Mouse (Mus musculus) left cerebral cortex, postnatal 25 days (tissue): ENCODE data around the gene Satb2. TPM values are rescaled to one million over a fixed set of nuclear protein-coding genes. Genes with fewer than 3 reads are reported as not detected.

Experiments used
- DNase-seq, 2 experiments: peaks; one replicate each; pipeline ENCODE4 v3.0.0; 2022; ENCODE audit warnings: low spot score in 2 of 2, mixed read lengths in 1 of 2
- intact Hi-C: fragments of 180-260 bp; cut with DNase I; formaldehyde crosslinking; loops from one replicate; pipeline ENCODE4 v1.15.1; 2025
- total RNA-seq, 2 experiments: library from RNA; stranded (reverse); gene quantifications; 2 replicates each; pipeline ENCODE4 v1.2.3; 2021

The Satb2 gene
- total RNA-seq, 2 experiments from 2014 or later = 79.0 to 85.6 TPM

DNA sequence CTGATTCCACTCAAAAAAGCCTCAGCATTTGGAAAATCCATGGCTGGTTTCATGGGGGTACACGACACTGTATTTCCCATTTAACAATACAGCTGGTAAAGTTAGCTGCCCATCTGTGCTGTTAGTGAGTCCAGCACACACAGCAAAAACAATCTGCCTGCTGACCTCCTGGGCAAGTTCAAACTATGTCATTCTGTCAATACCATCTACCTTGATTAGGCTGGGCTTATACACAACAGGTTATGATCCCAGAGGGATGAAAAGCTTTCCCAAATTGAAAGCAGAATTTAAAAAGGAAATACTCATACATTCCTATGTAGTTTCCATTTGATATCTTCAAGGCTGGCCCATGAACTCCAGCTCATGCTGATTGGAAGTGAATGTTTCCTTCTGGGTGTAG lies 113.2 kb downstream of the Satb2 start:
- intact Hi-C loops = no loop called here
- no peak for DNase-seq

GRCm38 (mm10) chr1:56862799-56863198 lies 115.7 kb downstream of the Satb2 start:
- intact Hi-C loops = no loop called here
- no peak for DNase-seq

DNA sequence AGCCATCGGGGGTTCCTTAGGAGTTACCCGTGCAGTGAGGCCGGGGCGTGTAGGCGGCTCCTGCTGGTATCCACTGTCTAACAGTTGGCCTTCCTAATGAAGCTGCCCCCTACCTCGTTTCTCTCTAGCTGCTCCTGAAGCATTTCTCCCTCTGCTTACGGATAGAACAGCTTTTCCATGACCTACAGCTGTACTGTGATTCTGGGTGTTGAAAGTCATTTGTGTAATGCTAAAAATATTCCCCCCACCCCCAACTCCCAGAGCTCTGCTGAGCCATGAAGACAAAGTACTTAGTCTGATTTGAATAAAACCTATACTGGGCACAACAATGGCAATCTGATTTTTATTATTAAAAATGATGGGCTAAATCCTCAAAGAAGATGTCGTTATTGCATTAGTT lies 121.2 kb downstream of the Satb2 start:
- intact Hi-C loops = no loop called here
- no peak for DNase-seq

DNA sequence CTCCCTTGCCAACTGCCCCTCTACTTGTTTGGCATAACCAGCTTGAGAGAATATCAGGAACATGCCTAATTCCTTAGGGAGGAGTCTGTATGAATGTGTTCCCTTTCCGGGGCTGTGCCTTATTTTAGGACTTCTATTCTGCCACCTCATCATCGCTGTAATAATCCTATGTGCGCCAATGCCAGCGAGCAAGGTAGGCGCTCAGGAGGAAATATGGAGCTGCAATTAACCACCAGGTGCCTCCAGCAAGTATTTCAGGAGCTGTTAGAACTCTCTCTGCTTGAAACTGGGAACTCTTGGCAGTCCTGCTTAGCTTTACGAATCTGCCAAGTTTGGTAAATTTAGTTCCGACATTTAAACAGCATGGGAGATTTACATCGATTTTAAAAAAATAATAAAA lies 128.0 kb downstream of the Satb2 start:
- peak; percentile 32 to 73 for DNase-seq
- intact Hi-C loops = loop anchor here (5.0 kb wide), 1 partner anchor 112 kb away; no protein-coding TSS in a partner anchor

GRCm38 (mm10) chr1:56846358-56846757 lies 132.1 kb downstream of the Satb2 start:
- intact Hi-C loops = loop anchor here (5.0 to 10.0 kb wide), 2 partner anchors 594 to 952 kb away; no protein-coding TSS in a partner anchor
- no peak for DNase-seq

- no peak for DNase-seq
- intact Hi-C loops = loop anchor here (5.0 to 10.0 kb wide), 2 partner anchors 593 to 951 kb away; no protein-coding TSS in a partner anchor
Measured at GRCm38 (mm10) chr1:56845523-56846118, 132.8 kb downstream of the Satb2 start.

GRCm38 (mm10) chr1:56844551-56845330 lies 133.7 kb downstream of the Satb2 start:
- intact Hi-C loops = loop anchor here (5.0 to 10.0 kb wide), 2 partner anchors 592 to 950 kb away; no protein-coding TSS in a partner anchor
- no peak for DNase-seq

- intact Hi-C loops = no loop called here
Measured at GRCm38 (mm10) chr1:56838901-56839300, 139.5 kb downstream of the Satb2 start.

DNA sequence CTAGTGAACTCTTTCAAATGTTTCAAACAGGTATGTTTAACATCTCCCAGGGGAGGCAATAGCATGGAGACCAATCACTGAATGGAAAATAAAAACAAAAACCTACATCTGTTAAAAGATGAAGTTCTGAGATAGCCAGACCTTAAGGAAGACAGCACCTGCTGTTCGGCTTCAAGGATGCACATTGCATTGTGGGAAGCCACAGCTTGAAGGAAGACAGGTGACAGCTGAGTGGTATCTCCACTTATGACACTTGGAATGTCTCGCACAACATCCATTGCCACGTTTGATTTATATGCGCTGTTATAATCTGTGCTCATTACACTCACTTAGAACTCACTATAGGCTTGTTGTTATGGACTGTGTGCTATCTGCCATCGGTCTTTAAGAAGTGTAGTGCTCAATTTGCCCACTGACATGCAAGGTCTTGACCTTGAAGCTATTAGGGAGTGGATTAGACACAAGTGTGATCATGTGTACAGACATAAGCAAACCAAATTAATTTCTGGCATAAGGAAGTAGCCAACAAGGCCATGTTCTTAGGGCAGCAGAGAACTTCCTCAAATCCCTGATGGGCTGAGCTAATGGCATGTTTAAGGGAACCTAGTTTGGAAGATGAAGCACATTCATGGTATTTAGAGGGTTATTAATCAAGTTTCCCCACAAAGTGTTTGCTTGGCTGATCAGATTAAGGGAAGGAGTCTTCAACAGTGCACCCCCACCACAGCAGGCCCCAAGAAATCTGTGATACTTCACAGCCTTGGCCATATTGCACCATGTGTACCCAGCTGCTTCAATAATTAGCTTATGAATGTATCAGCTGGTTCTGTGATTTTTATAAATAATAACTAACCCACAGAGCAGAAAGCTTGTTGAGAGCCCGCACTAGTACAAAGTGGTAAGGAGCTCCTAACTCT lies 144.2 kb downstream of the Satb2 start:
- intact Hi-C loops = no loop called here
- DNase-seq = no peak

More at GRCm38 (mm10) chr1:56838901-56839300, 139.5 kb downstream of the Satb2 start:
- DNase-seq = no peak

- intact Hi-C loops = no loop called here
- no peak for DNase-seq
Measured at GRCm38 (mm10) chr1:56833307-56833706, 145.1 kb downstream of the Satb2 start.

DNA sequence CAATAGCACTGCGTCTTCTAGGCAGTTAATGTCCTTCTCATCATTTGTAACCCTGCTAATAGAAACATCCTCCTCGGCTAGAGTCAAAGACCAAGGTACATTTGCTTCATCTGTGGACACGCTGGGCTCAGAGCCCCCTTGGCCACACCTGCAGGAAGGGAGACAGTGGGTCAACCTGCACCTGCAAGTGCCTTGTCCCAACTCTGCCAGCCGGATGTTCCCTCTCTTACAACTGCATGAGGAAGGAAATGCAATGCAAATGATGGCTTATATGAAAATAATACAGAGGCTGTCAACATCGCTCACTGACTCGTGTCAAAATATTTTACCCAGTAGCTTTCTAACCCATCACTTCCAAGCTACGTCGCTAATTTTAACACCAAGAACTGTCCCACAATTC lies 145.7 kb downstream of the Satb2 start:
- intact Hi-C loops = no loop called here
- no peak for DNase-seq

- no peak for DNase-seq
- intact Hi-C loops = no loop called here
Measured at GRCm38 (mm10) chr1:56822735-56823134, 155.7 kb downstream of the Satb2 start.

GRCm38 (mm10) chr1:56822025-56822424 lies 156.4 kb downstream of the Satb2 start:
- intact Hi-C loops = no loop called here
- DNase-seq = no peak

- no peak for DNase-seq
- intact Hi-C loops = no loop called here
Measured at GRCm38 (mm10) chr1:56813506-56813905, 164.9 kb downstream of the Satb2 start.

GRCm38 (mm10) chr1:56812961-56813360 lies 165.5 kb downstream of the Satb2 start:
- intact Hi-C loops = no loop called here
- no peak for DNase-seq

DNA sequence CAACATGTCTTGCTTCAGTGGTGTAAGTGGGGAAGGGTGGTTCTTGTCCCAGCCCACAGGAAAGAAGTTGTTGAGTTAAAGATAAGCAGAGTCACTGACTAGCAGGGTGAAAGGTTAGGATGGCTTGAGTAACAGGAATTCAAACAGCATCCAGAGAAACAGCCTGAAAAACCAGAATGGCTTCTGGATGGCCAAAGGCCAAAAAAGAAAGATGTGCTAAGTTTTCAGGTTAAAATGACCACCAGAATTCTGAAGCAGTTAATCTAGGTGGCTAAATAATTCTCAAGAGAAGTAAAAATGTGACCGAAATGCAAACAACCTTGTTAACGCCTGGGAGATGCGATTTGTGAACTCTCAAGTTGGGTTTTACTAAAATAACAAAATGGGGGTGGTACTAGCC lies 167.0 kb downstream of the Satb2 start:
- intact Hi-C loops = no loop called here
- no peak for DNase-seq

DNA sequence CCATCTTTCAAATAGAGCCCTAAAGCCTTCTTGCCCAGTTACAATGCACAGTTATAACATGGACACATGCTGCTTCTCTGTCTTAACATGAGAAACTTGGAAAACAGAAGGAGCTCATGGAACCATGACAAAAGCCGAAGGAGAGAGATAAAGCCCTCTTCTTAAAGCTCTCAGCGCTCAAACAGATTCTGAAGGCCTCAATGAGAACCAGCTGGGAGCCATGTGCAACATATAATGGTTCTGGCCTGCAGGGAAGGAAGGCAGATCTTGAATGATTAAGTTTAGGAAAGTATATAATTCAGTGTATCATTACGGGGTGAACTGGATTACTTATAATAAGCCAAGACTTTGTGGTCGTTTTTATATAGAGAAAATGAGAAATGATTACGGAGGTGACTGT lies 172.4 kb downstream of the Satb2 start:
- DNase-seq = no peak

GRCm38 (mm10) chr1:56800611-56801010 lies 177.8 kb downstream of the Satb2 start:
- intact Hi-C loops = no loop called here
- DNase-seq = no peak

More for the DNA sequence above, 172.4 kb downstream of the Satb2 start:
- intact Hi-C loops = no loop called here

DNA sequence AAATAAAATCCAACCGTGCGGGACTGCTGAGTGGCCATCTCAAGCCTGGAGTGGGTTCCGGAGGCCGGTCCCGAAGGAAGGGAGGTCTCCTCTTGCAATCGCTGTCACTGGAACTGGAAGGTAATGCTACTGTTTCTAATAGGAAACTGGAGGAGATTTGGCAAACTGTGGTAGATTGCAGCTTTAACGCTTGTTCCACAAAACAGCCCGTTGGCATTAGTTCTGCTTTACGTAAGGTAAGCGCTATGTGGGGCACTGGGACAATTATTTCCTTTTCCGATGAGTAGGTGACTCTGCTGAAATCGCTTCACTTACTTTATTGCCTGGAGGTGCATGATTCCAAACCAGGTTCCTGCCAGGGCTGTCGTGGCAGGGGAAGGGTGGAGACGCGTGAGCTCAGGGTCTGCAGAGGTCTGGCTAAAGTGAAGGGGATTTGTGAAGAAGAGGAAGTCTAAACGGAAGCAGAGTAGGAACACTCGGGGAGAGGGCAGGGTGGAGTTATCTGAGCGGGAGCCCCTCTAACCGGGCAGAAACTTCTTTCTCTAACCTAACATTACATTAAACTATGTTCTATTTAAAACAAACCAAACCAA lies 183.3 kb downstream of the Satb2 start:
- no peak for DNase-seq

More for the DNA sequence above, 183.3 kb downstream of the Satb2 start:
- intact Hi-C loops = loop anchor here (10.0 kb wide), 1 partner anchor 540 kb away; no protein-coding TSS in a partner anchor
